Mouse (Mus musculus) megakaryocyte, embryonic 14.5 days (primary cell): ENCODE data around the gene Sgsm3. TPM values are rescaled to one million over a fixed set of nuclear protein-coding genes. Genes with fewer than 3 reads are reported as not detected.

Experiments
- H3K27me3 ChIP-seq: replicated peaks from 2 replicates; pipeline ENCODE3; 2012; ENCODE audit warnings: inconsistent platforms
- H3K36me3 ChIP-seq: replicated peaks from 2 replicates; pipeline ENCODE3; 2012; ENCODE audit warnings: low read length, inconsistent platforms, mixed read lengths
- H3K4me1 ChIP-seq: 2 replicates; pipeline ENCODE4 v1.6.1; 2012; ENCODE audit warnings: inconsistent platforms
- H3K4me3 ChIP-seq: replicated peaks from 2 replicates; pipeline ENCODE3; 2012; ENCODE audit warnings: moderate library complexity, mild to moderate bottlenecking, inconsistent platforms
- H3K9me3 ChIP-seq: 2 replicates; pipeline ENCODE4 v1.6.1; 2012; ENCODE audit warnings: inconsistent platforms
- FLI1 ChIP-seq: IDR thresholded peaks from 2 replicates; pipeline ENCODE4 v1.6.1; 2012; ENCODE audit warnings: low read length, inconsistent platforms, mixed read lengths
- GATA1 ChIP-seq: IDR thresholded peaks from 3 replicates; pipeline ENCODE4 v1.6.1; 2012; ENCODE audit warnings: mixed read lengths, low read length, inconsistent platforms, borderline replicate concordance
- polyA plus RNA-seq: library from polyadenylated mRNA; stranded (reverse); fragments of >175 nt; gene quantifications from 2 replicates; pipeline ENCODE4 v1.2.3, GENCODE M21; 2012; ENCODE audit warnings: low replicate concordance; ENCODE audit not compliant: insufficient read depth

The Sgsm3 gene
- polyA plus RNA-seq, 1 experiment: 8.5 TPM

GRCm38 (mm10) chr15:80979611-80980010 lies 2.0 kb downstream of the Sgsm3 start:
- Histone ChIP-seq H3K4me1 (peaks cover 36% of the 10 kb centered on the region), H3K9me3 (no peaks in the 10 kb centered on the region), H3K27me3 (no peaks in the 10 kb centered on the region), H3K36me3 (peaks cover 8% of the 10 kb centered on the region), H3K4me3 (peak overlapping the region; percentile 59)
- TF ChIP-seq GATA1 (no peak), FLI1 (no peak)

GRCm38 (mm10) chr15:80981176-80981575 lies 3.6 kb downstream of the Sgsm3 start:
- Histone ChIP-seq H3K4me1 (peaks cover 36% of the 10 kb centered on the region), H3K27me3 (no peaks in the 10 kb centered on the region), H3K9me3 (no peaks in the 10 kb centered on the region), H3K4me3 (no peak overlapping the region), H3K36me3 (peaks cover 12% of the 10 kb centered on the region)
- TF ChIP-seq GATA1: no peak
- TF ChIP-seq FLI1: no peak

GRCm38 (mm10) chr15:80983264-80983663 lies 5.7 kb downstream of the Sgsm3 start:
- no peak for TF ChIP-seq FLI1
- no peak for TF ChIP-seq GATA1
- Histone ChIP-seq H3K4me3 (no peak overlapping the region), H3K4me1 (peaks cover 37% of the 10 kb centered on the region), H3K9me3 (no peaks in the 10 kb centered on the region), H3K36me3 (peaks cover 12% of the 10 kb centered on the region), H3K27me3 (no peaks in the 10 kb centered on the region)

- Histone ChIP-seq H3K9me3 (no peaks in the 10 kb centered on the region), H3K36me3 (peaks cover 4% of the 10 kb centered on the region), H3K4me1 (peaks cover 30% of the 10 kb centered on the region), H3K4me3 (no peak overlapping the region), H3K27me3 (no peaks in the 10 kb centered on the region)
- TF ChIP-seq FLI1: no peak
Measured at GRCm38 (mm10) chr15:80988331-80988730, 10.8 kb downstream of the Sgsm3 start.

- Histone ChIP-seq H3K27me3 (no peaks in the 10 kb centered on the region), H3K4me1 (peaks cover 30% of the 10 kb centered on the region), H3K36me3 (peaks cover 4% of the 10 kb centered on the region), H3K9me3 (no peaks in the 10 kb centered on the region), H3K4me3 (no peak overlapping the region)
- no peak for TF ChIP-seq FLI1
- no peak for TF ChIP-seq GATA1
Measured at GRCm38 (mm10) chr15:80989712-80990111, 12.1 kb downstream of the Sgsm3 start.

- Histone ChIP-seq H3K9me3 (no peaks in the 10 kb centered on the region), H3K4me1 (peaks cover 30% of the 10 kb centered on the region)
- no peak for TF ChIP-seq GATA1
- TF ChIP-seq FLI1: no peak
Measured at GRCm38 (mm10) chr15:80994959-80995358, 17.4 kb downstream of the Sgsm3 start.

GRCm38 (mm10) chr15:80996090-80996835 lies 18.7 kb downstream of the Sgsm3 start:
- no peaks in the 10 kb centered on the region for H3K36me3 ChIP-seq
- no peak overlapping the region for H3K4me3 ChIP-seq
- H3K27me3 ChIP-seq: no peaks in the 10 kb centered on the region
- no peaks in the 10 kb centered on the region for H3K9me3 ChIP-seq
- H3K4me1 ChIP-seq: peaks cover 35% of the 10 kb centered on the region
- TF ChIP-seq FLI1 (no peak), GATA1 (no peak)

More at GRCm38 (mm10) chr15:80994959-80995358, 17.4 kb downstream of the Sgsm3 start:
- Histone ChIP-seq H3K27me3 (no peaks in the 10 kb centered on the region), H3K4me3 (no peak overlapping the region), H3K36me3 (no peaks in the 10 kb centered on the region)

- no peaks in the 10 kb centered on the region for H3K27me3 ChIP-seq
- H3K36me3 ChIP-seq: no peaks in the 10 kb centered on the region
- H3K4me3 ChIP-seq: no peak overlapping the region
- no peaks in the 10 kb centered on the region for H3K9me3 ChIP-seq
- TF ChIP-seq GATA1: no peak
- no peak for TF ChIP-seq FLI1
- peaks cover 39% of the 10 kb centered on the region for H3K4me1 ChIP-seq
Measured at GRCm38 (mm10) chr15:80997077-80997476, 19.5 kb downstream of the Sgsm3 start.

GRCm38 (mm10) chr15:81000419-81001138 lies 23.0 kb downstream of the Sgsm3 start:
- H3K9me3 ChIP-seq: no peaks in the 10 kb centered on the region
- H3K27me3 ChIP-seq: no peaks in the 10 kb centered on the region
- peaks cover 25% of the 10 kb centered on the region for H3K36me3 ChIP-seq
- peak overlapping the region; percentile 72 for H3K4me3 ChIP-seq
- H3K4me1 ChIP-seq: peaks cover 52% of the 10 kb centered on the region
- TF ChIP-seq GATA1 (no peak), FLI1 (no peak)

GRCm38 (mm10) chr15:81006127-81006735 lies 28.7 kb downstream of the Sgsm3 start:
- Histone ChIP-seq H3K36me3 (peaks cover 80% of the 10 kb centered on the region), H3K27me3 (no peaks in the 10 kb centered on the region), H3K9me3 (no peaks in the 10 kb centered on the region), H3K4me1 (peaks cover 46% of the 10 kb centered on the region), H3K4me3 (no peak overlapping the region)
- TF ChIP-seq GATA1 (no peak), FLI1 (no peak)
